Mouse (Mus musculus) olfactory bulb, adult 2 months (tissue): ENCODE data around the gene Fads2. TPM values are rescaled to one million over a fixed set of nuclear protein-coding genes. Genes with fewer than 3 reads are reported as not detected.

Experiments
- H3K27ac ChIP-seq: fragments of 200-500 bp; 2 replicates; pipeline ENCODE4 v1.5.1; 2012; ENCODE audit warnings: low read depth, low read length; ENCODE audit not compliant: insufficient read depth
- H3K4me1 ChIP-seq: fragments of 200-500 bp; 2 replicates; pipeline ENCODE4 v1.6.1; 2012; ENCODE audit warnings: low read length; ENCODE audit not compliant: control insufficient read depth, insufficient read depth
- H3K4me3 ChIP-seq: fragments of 200-500 bp; 2 replicates; pipeline ENCODE4 v1.5.1; 2012; ENCODE audit warnings: mild to moderate bottlenecking, low read depth, low read length, moderate library complexity; ENCODE audit not compliant: insufficient read depth
- CTCF ChIP-seq: fragments of 200-500 bp; IDR thresholded peaks from 2 replicates; pipeline ENCODE4 v1.5.1; 2012; ENCODE audit warnings: low read depth, mild to moderate bottlenecking, low read length, moderate library complexity; ENCODE audit not compliant: insufficient read depth
- POLR2A ChIP-seq: fragments of 200-500 bp; IDR thresholded peaks from 2 replicates; pipeline ENCODE4 v1.6.1; 2012; ENCODE audit warnings: mild to moderate bottlenecking, low read depth, low read length, moderate library complexity; ENCODE audit not compliant: insufficient read depth
- WGBS: fragments of 180-500 bp; shearing (Covaris S2); methylation state at CpG from one replicate; pipeline ENCODE4 v1.1.7; 2018; 5-methylcytosine and 5-hydroxymethylcytosine counted together
- polyA plus RNA-seq: library from polyadenylated mRNA; stranded (reverse); fragments of >200 nt; gene quantifications from 2 replicates; pipeline ENCODE4 v1.2.4, GENCODE M21; 2012; ENCODE audit warnings: low replicate concordance; ENCODE audit not compliant: missing spikeins, insufficient read depth, insufficient read length

Fads2 gene
- polyA plus RNA-seq, 1 experiment, result 106 TPM

DNA sequence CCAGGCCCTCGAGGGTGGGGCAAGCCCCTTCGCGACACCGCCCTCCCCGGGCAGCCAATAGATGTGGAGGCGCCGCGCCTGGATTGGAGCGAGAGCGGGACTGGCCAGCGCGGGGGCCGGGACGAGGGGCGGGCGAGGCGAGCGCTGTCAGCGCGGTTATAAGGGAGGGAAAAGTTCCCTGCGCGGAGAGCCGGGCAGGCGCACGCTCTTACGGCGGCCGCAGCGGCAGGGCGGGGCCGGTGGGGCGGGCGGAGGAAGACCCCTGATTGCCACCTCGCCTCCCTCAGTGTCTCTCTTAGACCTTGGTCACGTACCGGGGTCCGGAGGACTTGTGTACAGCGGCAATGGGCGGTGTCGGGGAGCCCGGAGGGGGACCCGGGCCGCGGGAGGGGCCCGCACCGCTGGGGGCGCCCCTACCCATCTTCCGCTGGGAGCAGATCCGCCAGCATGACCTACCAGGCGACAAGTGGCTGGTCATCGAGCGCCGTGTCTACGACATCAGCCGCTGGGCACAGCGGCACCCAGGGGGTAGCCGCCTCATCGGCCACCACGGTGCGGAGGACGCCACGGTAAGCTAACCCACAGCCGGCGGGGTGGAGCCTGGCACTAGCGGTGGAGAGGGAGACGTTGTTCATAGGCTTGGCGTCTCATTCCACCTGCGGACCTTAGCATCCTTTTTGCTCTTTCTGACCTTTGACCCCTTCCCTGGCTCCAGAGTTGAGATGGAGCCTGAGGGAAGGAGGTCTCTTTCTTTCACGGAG lies 60.0 kb downstream of the Fads2 start, which contains the start of gene Fads3:
Fads3 (plus strand) TSS at position 182 of the 761 bp plus-strand sequence.
- WGBS, result under 1% methylated on average over 69 of the region's 69 CpGs
- Histone ChIP-seq H3K4me3 (peak within 1 kb of the TSS; percentile 76), H3K4me1 (peaks cover 18% of the 10 kb centered on the region), H3K27ac (no peak within 1 kb of the TSS)
- TF ChIP-seq POLR2A (peak; percentile 40; the same call in 1 of the 2 replicates), CTCF (no peak)

DNA sequence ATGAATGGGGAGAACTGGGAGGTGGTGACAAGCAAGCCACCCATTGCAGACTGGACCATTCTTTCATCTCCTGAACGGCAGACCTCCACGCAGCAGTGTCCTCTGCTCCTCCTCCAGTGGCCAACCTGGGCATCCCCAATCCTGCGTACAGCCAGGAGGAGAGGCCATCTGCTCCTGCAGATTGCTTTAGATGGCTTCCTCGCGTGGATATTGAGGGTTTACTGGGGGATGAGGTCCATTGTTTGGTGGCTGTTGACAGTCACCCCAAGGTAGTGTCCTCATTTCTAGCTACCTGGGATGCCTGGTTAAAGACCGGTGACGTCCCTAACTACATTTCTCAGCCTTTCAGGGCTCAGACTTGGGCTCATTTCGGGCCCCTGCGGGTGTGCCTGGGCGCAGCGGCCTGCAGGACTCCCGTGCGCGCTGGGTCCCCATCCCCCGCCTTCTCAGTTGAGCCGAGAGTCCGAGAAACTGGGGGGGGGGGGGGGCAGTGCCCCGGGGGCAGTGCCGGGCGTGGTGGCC lies 60.6 kb downstream of the Fads2 start:
- Histone ChIP-seq H3K27ac (no peak overlapping the region), H3K4me1 (peaks cover 18% of the 10 kb centered on the region), H3K4me3 (peak overlapping the region; percentile 76)
- 21% methylated on average over 18 of the region's 20 CpGs for WGBS
- TF ChIP-seq CTCF, result no peak
- TF ChIP-seq POLR2A, result no peak

DNA sequence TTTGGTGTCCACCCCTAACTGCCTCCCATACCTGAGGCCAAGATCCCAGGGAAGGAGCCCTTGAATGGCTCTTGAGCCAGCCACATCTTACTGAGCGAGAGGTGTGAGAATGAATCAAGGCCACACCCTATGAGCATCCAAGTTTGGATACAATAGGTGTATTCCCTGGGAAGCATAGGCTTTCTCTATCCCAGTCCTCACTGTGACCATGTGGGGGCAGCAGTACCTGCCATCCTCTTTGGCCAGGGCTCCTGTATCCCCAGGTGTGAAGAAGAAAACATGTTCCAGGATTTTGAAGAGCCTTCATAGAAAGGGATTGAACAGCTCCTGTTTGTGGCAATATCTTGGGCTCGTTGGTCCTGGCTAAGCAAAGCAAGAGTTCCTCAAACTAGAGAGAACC lies 61.9 kb downstream of the Fads2 start:
- TF ChIP-seq CTCF, result no peak
- TF ChIP-seq POLR2A, result no peak
- Histone ChIP-seq H3K4me1 (peaks cover 18% of the 10 kb centered on the region), H3K27ac (no peak overlapping the region), H3K4me3 (no peak overlapping the region)
- whole genome bisulfite sequencing, result 98% methylated on average over 2 of the region's 2 CpGs

DNA sequence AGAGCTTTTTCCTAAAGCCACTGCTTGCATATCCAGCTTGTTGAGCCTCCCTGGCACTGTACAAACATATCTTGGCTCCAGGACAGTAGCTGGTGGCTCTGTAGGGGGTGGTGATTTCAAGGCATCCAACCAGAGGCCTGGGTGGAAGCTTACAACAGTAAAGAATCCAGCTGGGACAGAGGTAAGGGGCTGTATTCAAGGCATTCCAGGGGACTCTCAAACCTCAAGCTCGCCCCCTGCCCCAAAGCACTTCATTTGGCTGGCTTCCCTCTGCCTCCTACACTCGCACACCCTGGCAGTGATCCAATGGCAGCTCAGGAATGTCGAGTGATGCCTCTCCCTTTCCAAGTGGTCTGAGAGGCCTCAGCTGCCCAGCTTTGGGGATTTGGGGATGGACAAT lies 62.6 kb downstream of the Fads2 start:
- H3K4me1 ChIP-seq, result peaks cover 18% of the 10 kb centered on the region
- TF ChIP-seq CTCF, result no peak
- no peak for TF ChIP-seq POLR2A
- 32% methylated on average over 3 of the region's 3 CpGs for WGBS

DNA sequence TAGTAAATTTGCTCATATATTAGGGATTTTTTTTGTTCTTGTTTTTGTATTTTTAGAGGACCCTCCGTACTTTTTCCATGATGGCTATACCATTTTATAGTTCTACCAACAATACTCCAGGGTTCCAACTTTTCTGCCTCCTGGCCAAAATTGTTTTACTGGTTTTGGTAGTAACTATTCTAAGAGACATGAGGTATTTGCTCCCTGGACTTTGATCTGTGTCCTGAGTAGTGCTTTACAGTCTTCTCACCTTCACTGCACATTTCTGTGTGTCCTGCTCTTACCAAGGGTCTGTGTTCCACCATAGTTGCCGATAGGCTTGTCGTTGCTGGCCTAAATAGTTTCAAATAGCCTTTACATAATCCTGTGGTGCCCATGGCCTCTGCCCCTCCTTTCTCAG lies 63.2 kb downstream of the Fads2 start:
- H3K27ac ChIP-seq, result no peak overlapping the region
- no peak overlapping the region for H3K4me3 ChIP-seq
- TF ChIP-seq POLR2A, result no peak
- no peak for TF ChIP-seq CTCF
- 75% methylated on average over 3 of the region's 3 CpGs for WGBS
- H3K4me1 ChIP-seq, result peaks cover 18% of the 10 kb centered on the region

More for the DNA sequence above, 62.6 kb downstream of the Fads2 start:
- no peak overlapping the region for H3K4me3 ChIP-seq
- no peak overlapping the region for H3K27ac ChIP-seq

DNA sequence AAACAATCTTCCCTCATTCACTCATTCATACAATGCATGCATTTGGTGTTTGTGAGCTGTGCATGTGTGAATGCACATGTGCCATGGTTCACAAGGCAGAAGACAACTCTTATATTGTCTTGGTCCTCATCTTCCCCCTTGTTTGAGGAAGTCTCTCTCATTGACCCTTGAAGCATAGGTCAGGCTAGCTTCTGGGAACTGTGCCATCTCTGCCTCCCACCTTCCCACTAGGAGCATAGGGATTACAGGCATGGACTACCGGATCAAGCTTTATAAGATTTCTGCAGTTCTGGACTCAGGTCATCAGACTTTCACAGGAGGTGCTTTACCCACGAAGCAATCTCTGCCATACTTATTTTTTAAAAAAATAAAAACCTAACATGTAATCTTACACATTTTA lies 64.0 kb downstream of the Fads2 start:
- peaks cover 17% of the 10 kb centered on the region for H3K4me1 ChIP-seq
- TF ChIP-seq CTCF (no peak), POLR2A (no peak)
- WGBS, result 65% methylated on average over 2 of the region's 2 CpGs
- no peak overlapping the region for H3K4me3 ChIP-seq
- H3K27ac ChIP-seq, result no peak overlapping the region

DNA sequence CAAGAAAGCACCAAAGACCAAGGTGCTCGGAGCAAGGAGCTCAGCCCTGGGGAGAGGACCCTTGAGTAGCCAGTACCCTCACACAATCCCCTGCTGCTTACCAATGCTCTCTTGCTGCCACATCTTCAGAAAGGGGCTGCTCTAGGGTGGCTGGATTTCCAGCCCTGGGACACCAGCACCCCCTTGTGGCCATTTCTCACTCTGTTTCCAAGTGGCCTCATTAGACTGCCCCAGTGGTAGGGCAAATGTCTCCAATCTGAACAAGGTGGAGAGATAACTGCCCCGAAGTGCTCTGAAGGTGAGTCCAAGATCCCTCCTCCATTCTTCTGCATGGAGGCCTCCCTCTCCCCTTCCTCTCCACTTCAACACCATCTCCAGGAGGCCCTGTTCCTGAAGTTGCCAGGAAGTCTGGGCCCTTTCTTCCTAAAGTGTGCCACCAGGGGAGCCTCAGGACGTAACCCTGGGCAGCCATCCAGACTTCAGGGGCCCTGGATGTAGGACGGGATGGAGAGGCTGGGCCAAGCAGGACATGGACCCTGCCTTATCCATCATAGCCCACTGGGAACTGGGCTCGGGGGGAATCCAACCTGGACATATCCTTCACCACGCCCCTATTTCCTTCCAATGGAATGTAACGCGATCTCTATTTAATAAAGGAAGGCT lies 66.6 kb downstream of the Fads2 start:
- TF ChIP-seq POLR2A, result no peak
- TF ChIP-seq CTCF, result peak; percentile 54; the same call in 1 of the 2 replicates
- Histone ChIP-seq H3K4me1 (peaks cover 7% of the 10 kb centered on the region; the same call in 1 of the 2 replicates), H3K27ac (no peak overlapping the region), H3K4me3 (no peak overlapping the region)
- 57% methylated on average over 8 of the region's 8 CpGs for WGBS

DNA sequence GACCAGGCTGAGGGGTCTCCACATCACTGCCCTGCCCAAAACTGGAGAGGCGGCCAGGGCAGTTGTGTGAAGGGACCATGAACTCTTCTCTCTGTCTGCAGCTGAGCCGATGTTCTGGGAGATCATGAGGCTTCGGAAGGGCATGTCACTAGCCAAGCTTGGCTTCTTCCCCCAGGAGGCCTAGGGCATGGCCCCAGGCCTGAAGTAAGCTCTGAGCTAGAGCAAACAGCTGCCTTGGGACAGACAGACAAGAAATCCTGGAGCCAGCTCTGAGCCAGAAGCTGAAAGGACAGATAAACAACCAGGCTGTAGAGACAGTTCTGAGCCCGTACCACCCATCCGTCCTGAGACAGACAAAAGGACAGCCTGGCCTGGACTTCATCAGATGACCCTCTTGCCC lies 67.2 kb downstream of the Fads2 start:
- Histone ChIP-seq H3K4me3 (no peak overlapping the region), H3K4me1 (peaks cover 7% of the 10 kb centered on the region; the same call in 1 of the 2 replicates), H3K27ac (no peak overlapping the region)
- WGBS, result 88% methylated on average over 5 of the region's 5 CpGs
- TF ChIP-seq POLR2A (no peak), CTCF (no peak)

DNA sequence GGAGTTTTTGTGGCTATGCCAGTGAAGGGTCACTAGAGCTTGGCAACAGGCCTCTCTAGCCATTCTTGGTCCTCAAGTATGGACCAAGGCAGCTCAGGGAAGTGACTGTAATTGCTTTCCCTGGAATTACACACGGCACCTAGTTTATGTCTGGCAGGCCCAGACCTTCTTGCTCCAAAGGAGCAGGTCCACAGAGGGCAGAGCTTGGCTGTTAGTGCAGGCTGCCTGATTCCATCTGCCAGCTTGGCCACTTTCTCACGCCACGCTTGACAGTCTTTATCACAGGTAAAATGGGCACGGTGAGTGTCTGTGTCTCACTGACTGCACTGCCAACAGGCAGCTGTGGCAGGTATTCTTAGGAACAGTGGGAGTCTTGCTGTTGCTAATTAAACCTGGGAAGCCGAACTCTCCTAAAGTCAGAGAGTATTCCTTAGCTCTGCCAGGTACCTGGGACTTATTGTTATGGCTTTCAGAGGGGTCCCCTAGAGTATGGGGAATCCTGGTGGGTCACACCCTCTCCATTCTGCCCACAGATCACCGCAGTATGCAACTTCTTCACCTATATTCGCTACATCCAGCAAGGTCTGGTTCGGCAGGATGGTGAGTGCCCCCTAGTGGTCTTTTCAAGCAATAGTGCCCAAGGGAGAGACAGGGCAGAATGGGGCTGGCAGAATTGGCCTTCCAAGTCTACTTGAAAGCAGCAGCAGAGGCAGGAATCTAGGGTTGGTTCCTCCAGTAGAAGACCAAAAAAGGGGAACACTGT lies 68.2 kb downstream of the Fads2 start:
- TF ChIP-seq POLR2A (no peak), CTCF (peak; percentile 54; the same call in 1 of the 2 replicates)
- WGBS, result 31% methylated on average over 8 of the region's 8 CpGs
- H3K4me1 ChIP-seq, result 0 out of 2 replicates have a peak, but pooled peaks cover 3% of the 10 kb centered on the region
- H3K27ac ChIP-seq, result no peak overlapping the region
- no peak overlapping the region for H3K4me3 ChIP-seq
